Mouse (Mus musculus): ENCODE results near the gene Shprh. TPM values are rescaled to one million over a fixed set of nuclear protein-coding genes. Genes with fewer than 3 reads are reported as not detected.
"Not testable (repeated sequence)": the region's sequence is repeated elsewhere in the genome, so short reads cannot be mapped to it uniquely, and the experiment has no call there.

Gene Shprh
- polyA plus RNA-seq, 1 experiment, result 22.3 TPM

- no peak for TF ChIP-seq POLR2A (IDR thresholded peaks at IDR 0.05; ENCODE audit: low read depth, low read length)
- H3K4me3 ChIP-seq (ENCODE audit: insufficient read depth, low read length), result no peak overlapping the region
- no peak overlapping the region; the same call in 1 of the 2 replicates for H3K27ac ChIP-seq (ENCODE audit: insufficient read depth, low read length)
- H3K4me1 ChIP-seq (ENCODE audit: control insufficient read depth, insufficient read depth, low read length), result peaks cover 6% of the 10 kb centered on the region
Observed at GRCm38 (mm10) chr10:11229545-11230178, 80.4 kb downstream of the Shprh start.

GRCm38 (mm10) chr10:11233208-11233607, 84.0 kb downstream of the Shprh start:
- no peak overlapping the region for H3K4me3 ChIP-seq (ENCODE audit: insufficient read depth, low read length)
- TF ChIP-seq CTCF (IDR thresholded peaks at IDR 0.05; ENCODE audit: borderline replicate concordance, insufficient read depth, low read length) (no peak), POLR2A (IDR thresholded peaks at IDR 0.05; ENCODE audit: low read depth, low read length) (no peak)
- H3K27ac ChIP-seq (ENCODE audit: insufficient read depth, low read length), result no peak overlapping the region
- H3K4me1 ChIP-seq (ENCODE audit: control insufficient read depth, insufficient read depth, low read length), result peaks cover 6% of the 10 kb centered on the region

GRCm38 (mm10) chr10:11242988-11243387, 93.8 kb downstream of the Shprh start:
- not testable (repeated sequence) for H3K27ac ChIP-seq (ENCODE audit: insufficient read depth, low read length); H3K4me1 ChIP-seq (ENCODE audit: control insufficient read depth, insufficient read depth, low read length); H3K4me3 ChIP-seq (ENCODE audit: insufficient read depth, low read length)

- Histone ChIP-seq H3K4me3 (ENCODE audit: insufficient read depth, low read length) (no peak overlapping the region), H3K4me1 (ENCODE audit: control insufficient read depth, insufficient read depth, low read length) (peaks cover 10% of the 10 kb centered on the region), H3K27ac (ENCODE audit: insufficient read depth, low read length) (no peak overlapping the region)
- TF ChIP-seq POLR2A (IDR thresholded peaks at IDR 0.05; ENCODE audit: low read depth, low read length), result no peak
Observed at GRCm38 (mm10) chr10:11248210-11248609, 99.0 kb downstream of the Shprh start.

GRCm38 (mm10) chr10:11250247-11250997, 101.2 kb downstream of the Shprh start:
- H3K4me3 ChIP-seq (ENCODE audit: insufficient read depth, low read length), result no peak overlapping the region
- H3K27ac ChIP-seq (ENCODE audit: insufficient read depth, low read length), result no peak overlapping the region
- H3K4me1 ChIP-seq (ENCODE audit: control insufficient read depth, insufficient read depth, low read length), result peaks cover 2% of the 10 kb centered on the region
- TF ChIP-seq POLR2A (IDR thresholded peaks at IDR 0.05; ENCODE audit: low read depth, low read length) (no peak), CTCF (IDR thresholded peaks at IDR 0.05; ENCODE audit: borderline replicate concordance, insufficient read depth, low read length) (no peak)

- H3K4me1 ChIP-seq (ENCODE audit: control insufficient read depth, insufficient read depth, low read length); H3K4me3 ChIP-seq (ENCODE audit: insufficient read depth, low read length); H3K27ac ChIP-seq (ENCODE audit: insufficient read depth, low read length): not testable (repeated sequence)
Observed at GRCm38 (mm10) chr10:11253581-11253980, 104.4 kb downstream of the Shprh start.

GRCm38 (mm10) chr10:11260119-11260518, 110.9 kb downstream of the Shprh start:
- no peak overlapping the region for H3K4me3 ChIP-seq (ENCODE audit: insufficient read depth, low read length)
- H3K27ac ChIP-seq (ENCODE audit: insufficient read depth, low read length), result no peak overlapping the region
- TF ChIP-seq CTCF (IDR thresholded peaks at IDR 0.05; ENCODE audit: borderline replicate concordance, insufficient read depth, low read length) (no peak), POLR2A (IDR thresholded peaks at IDR 0.05; ENCODE audit: low read depth, low read length) (no peak)
- no peaks in the 10 kb centered on the region for H3K4me1 ChIP-seq (ENCODE audit: control insufficient read depth, insufficient read depth, low read length)

- not testable (repeated sequence) for H3K27ac ChIP-seq (ENCODE audit: insufficient read depth, low read length); H3K4me1 ChIP-seq (ENCODE audit: control insufficient read depth, insufficient read depth, low read length); H3K4me3 ChIP-seq (ENCODE audit: insufficient read depth, low read length)
Observed at GRCm38 (mm10) chr10:11262292-11262691, 113.1 kb downstream of the Shprh start.

- not testable (repeated sequence) for H3K27ac ChIP-seq (ENCODE audit: insufficient read depth, low read length); H3K4me3 ChIP-seq (ENCODE audit: insufficient read depth, low read length); H3K4me1 ChIP-seq (ENCODE audit: control insufficient read depth, insufficient read depth, low read length)
Observed at GRCm38 (mm10) chr10:11263795-11264194, 114.6 kb downstream of the Shprh start.

Other genes with a start within 250 kb of the Shprh start
- gene Grm1, start 67.1 kb upstream of the Shprh start, polyA plus RNA-seq (2011; ENCODE audit: insufficient read length, low read depth, missing spikeins), result not detected in 2 replicates
- gene Fbxo30, start 131.9 kb downstream of the Shprh start, polyA plus RNA-seq (2011; ENCODE audit: insufficient read length, low read depth, missing spikeins), result 30.9 and 33.6 TPM in 2 replicates
- 1.9 and 2.9 TPM in 2 replicates for gene Epm2a, start 194.0 kb downstream of the Shprh start, polyA plus RNA-seq (2011; ENCODE audit: insufficient read length, low read depth, missing spikeins)